Comparison of ENCODE assay signal across 10 mouse cellular contexts in genomic region chr10:82170808-82171207, GRCm38 (mm10). TPM values are rescaled to one million over a fixed set of nuclear protein-coding genes. Genes with fewer than 3 reads are reported as not detected.
DNase-seq lines count a peak whose midpoint lies in the region; TF ChIP-seq lines count a peak whose summit lies in the region.
"Had no signal": no experiment of that assay in that cellular context is flagged by ENCODE, and none has a peak within 500 bp of the region (broad histone marks: within the 10 kb centered on the region; RNA-seq: fewer than 3 reads in every experiment).

No protein-coding gene starts in this region.

- no peaks in the 10 kb centered on the region for H3K9me3 ChIP-seq in MEL (replicated peaks; ENCODE audit: insufficient read depth, low read length)

- 0 out of 4 replicates have a peak, but pooled peaks cover 0 to 4% of the 10 kb centered on the region in 2 experiments for H3K4me1 ChIP-seq in MEL (ENCODE audit: control insufficient read depth in 1 of 2, insufficient read depth in 2 of 2, low read length in 2 of 2)
- H3K4me1 ChIP-seq: embryonic facial prominence, embryonic 13.5 days; neural tube, embryonic 13.5 days had no signal

- no peaks in the 10 kb centered on the region for H3K27me3 ChIP-seq in MEL (ENCODE audit: control insufficient read depth in 1 of 2, insufficient read depth in 2 of 2, low read length in 2 of 2)
- H3K27me3 ChIP-seq: embryonic facial prominence, embryonic 13.5 days; neural tube, embryonic 13.5 days had no signal

- no peaks in the 10 kb centered on the region for H3K36me3 ChIP-seq in MEL (ENCODE audit: control insufficient read depth in 1 of 2, insufficient read depth in 2 of 2, low read length in 2 of 2)
- H3K36me3 ChIP-seq: embryonic facial prominence, embryonic 13.5 days; neural tube, embryonic 13.5 days had no signal

- no peak overlapping the region for H3K27ac ChIP-seq in MEL (ENCODE audit: control insufficient read depth, low read depth, low read length)
- H3K27ac ChIP-seq: embryonic facial prominence, embryonic 13.5 days; neural tube, embryonic 13.5 days had no signal

- DNase-seq in adrenal gland, postnatal 14 days: peak; percentile 22
- no peak for DNase-seq in adrenal gland, postnatal 25 days
- peak; percentile 7 for DNase-seq in kidney, postnatal 14 days
- DNase-seq in kidney, adult 18-20 months: no peak
- DNase-seq in MEL (ENCODE audit: low read depth, low spot score): peak; percentile 61
- DNase-seq in induced T-regulatory cell, adult 2 months (ENCODE audit: low read depth): peak; percentile 68
- no peak for DNase-seq in ovary, postnatal 36 days (ENCODE audit: low spot score)
- no peak for DNase-seq in left cerebral cortex, adult 9 months (ENCODE audit: low spot score in 2 of 2)

- peak; percentile 35 to 84 (median 40) for TF ChIP-seq CTCF in MEL (IDR thresholded peaks at IDR 0.05 in 2 of 3, conservative IDR thresholded peaks at IDR 0.05 in 1 of 3; ENCODE audit: control insufficient read depth in 1 of 3, insufficient read depth in 1 of 3, low read depth in 2 of 3, low read length in 3 of 3, poor library complexity in 1 of 3, severe bottlenecking in 1 of 3)

- H3K4me3 ChIP-seq in MEL (ENCODE audit: control insufficient read depth in 1 of 2, insufficient read depth in 1 of 2, low read depth in 2 of 2, low read length in 2 of 2): no peak overlapping the region
- H3K4me3 ChIP-seq: embryonic facial prominence, embryonic 13.5 days; neural tube, embryonic 13.5 days had no signal

- H3K9ac ChIP-seq in MEL (ENCODE audit: control insufficient read depth, low read depth, low read length, poor library complexity, severe bottlenecking): no peak overlapping the region
- H3K9ac ChIP-seq: embryonic facial prominence, embryonic 13.5 days; neural tube, embryonic 13.5 days had no signal

- TF ChIP-seq EP300 in MEL (IDR thresholded peaks at IDR 0.05; ENCODE audit: low read depth in 1 of 2, low read length in 2 of 2): no peak

- no peaks in the 10 kb centered on the region for H3K79me2 ChIP-seq in MEL (ENCODE audit: control insufficient read depth, insufficient read depth, low read length, poor library complexity)

- peak; percentile 97 for TF ChIP-seq RAD21 in MEL (IDR thresholded peaks at IDR 0.05; ENCODE audit: low read depth, low read length)

- no peak for TF ChIP-seq POLR2A in MEL (IDR thresholded peaks at IDR 0.05; ENCODE audit: control insufficient read depth in 1 of 2, insufficient read depth in 1 of 2, low read depth in 1 of 2, low read length in 2 of 2, poor library complexity in 1 of 2)

TF ChIP-seq in MEL, 35 proteins besides CTCF, POLR2A, EP300 and RAD21:
- TF ChIP-seq ZC3H11A (IDR thresholded peaks at IDR 0.05; ENCODE audit: low read depth, low read length) (peak; percentile 88), SMC3 (IDR thresholded peaks at IDR 0.05; ENCODE audit: low read depth, low read length) (peak; percentile 85), ETS1 (IDR thresholded peaks at IDR 0.05; ENCODE audit: low read depth, low read length) (no peak), KAT2A (conservative IDR thresholded peaks at IDR 0.05; ENCODE audit: low read depth, low read length) (no peak)
TF ChIP-seq in MEL: peak in this region for 2.

RNA-seq across cellular contexts. Expression of gene AU041133, which starts 43.0 kb away (rescaled TPM):
- 3.7 and 4.1 TPM in 2 replicates for total RNA-seq in adrenal gland, postnatal 14 days (2021)
- 4.1 and 5.4 TPM in 2 replicates for total RNA-seq in adrenal gland, postnatal 25 days (2021)
- 2.2 and 2.3 TPM in 2 replicates for total RNA-seq in MEL (2012; rRNA removed)
- under 1 TPM in 1 of 2 experiments, not detected in 1; 0.86 TPM for polyA plus RNA-seq in MEL (2012; ENCODE audit: insufficient read depth in 1 of 2, insufficient read length in 2 of 2, low read depth in 1 of 2, low replicate concordance in 2 of 2, missing spikeins in 1 of 2)

Comparison
In these comparisons a context has a peak if more than half of its experiments do, and no peak if none do; other contexts are left out.
1. DNase-seq: peak in adrenal gland, postnatal 14 days (single experiment), kidney, postnatal 14 days (single experiment), MEL (single experiment) and induced T-regulatory cell, adult 2 months (single experiment); none in adrenal gland, postnatal 25 days (single experiment), kidney, adult 18-20 months (single experiment), ovary, postnatal 36 days (single experiment) and left cerebral cortex, adult 9 months (0 of 2).